Mouse (Mus musculus) lung, adult 2 months (tissue): Measurements from ENCODE around the gene Mpg. TPM values are rescaled to one million over a fixed set of nuclear protein-coding genes. Genes with fewer than 3 reads are reported as not detected.

Source experiments
- DNase-seq: peaks from one replicate; pipeline ENCODE4 v3.0.0; 2022
- H3K4me1 ChIP-seq: fragments of 200-500 bp; 2 replicates; pipeline ENCODE4 v1.6.1; 2011; ENCODE audit warnings: low read length; ENCODE audit not compliant: control insufficient read depth, insufficient read depth
- H3K4me3 ChIP-seq: fragments of 200-500 bp; replicated peaks from 2 replicates; pipeline ENCODE3; 2011; ENCODE audit warnings: low read depth, mild to moderate bottlenecking, control low read depth, low read length; ENCODE audit errors: extremely low read depth
- CTCF ChIP-seq: fragments of 200-500 bp; IDR thresholded peaks from 2 replicates; pipeline ENCODE4 v1.5.1; 2011; ENCODE audit warnings: mild to moderate bottlenecking, low read length, control low read depth; ENCODE audit not compliant: insufficient read depth
- POLR2A ChIP-seq: fragments of 200-500 bp; IDR thresholded peaks from 2 replicates; pipeline ENCODE4 v1.6.1; 2011; ENCODE audit warnings: low read depth, mild to moderate bottlenecking, control low read depth, low read length, borderline replicate concordance; ENCODE audit errors: extremely low read depth
- WGBS: fragments of 180-500 bp; shearing (Covaris S2); methylation state at CpG from one replicate; pipeline ENCODE4 v1.1.7; 2018; 5-methylcytosine and 5-hydroxymethylcytosine counted together
- polyA plus RNA-seq: library from polyadenylated mRNA; depleted of rRNA; stranded (reverse); fragments of >200 nt; gene quantifications from 2 replicates; pipeline ENCODE4 v1.2.3, GENCODE M21; 2012

The Mpg gene
- polyA plus RNA-seq, 1 experiment, result 12.4 TPM

DNA sequence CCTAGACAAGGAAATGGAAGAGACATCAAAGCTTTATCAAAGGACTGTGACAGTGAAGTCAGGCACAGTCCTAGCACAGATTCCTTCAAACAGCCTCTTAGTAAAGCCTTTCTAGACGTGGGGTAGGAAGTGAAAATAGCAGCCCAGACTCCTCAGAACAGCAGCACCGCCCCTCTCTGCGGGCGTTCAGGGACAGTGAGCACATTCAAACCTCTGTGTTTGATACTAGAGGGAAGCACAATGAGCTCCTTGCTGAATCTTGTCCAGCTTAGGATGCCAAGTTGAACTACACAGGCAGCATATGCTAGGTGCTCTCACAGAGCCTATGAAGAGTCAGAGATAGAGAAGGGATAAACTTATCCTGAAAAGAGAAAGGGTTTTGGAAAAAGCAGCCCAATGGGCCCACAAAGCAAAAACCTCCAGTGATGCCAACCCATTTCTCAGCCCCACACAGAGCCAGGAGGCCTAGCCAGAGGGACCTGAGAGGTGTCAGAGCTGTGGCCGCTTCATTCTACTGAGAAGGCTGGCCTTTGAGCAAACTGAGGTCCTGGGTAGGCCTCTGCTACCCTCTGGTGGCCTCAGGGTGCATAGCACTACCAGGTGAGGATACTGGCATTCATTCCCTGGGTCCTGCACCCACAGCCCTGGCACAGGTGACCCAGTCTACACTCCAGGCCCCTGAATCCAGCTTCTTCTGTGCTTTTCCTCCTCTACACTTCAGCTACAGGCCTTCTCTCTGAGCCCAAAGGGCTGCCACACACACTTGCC, 12.0 kb downstream of the Mpg start:
- Histone ChIP-seq H3K4me1 (no peaks in the 10 kb centered on the region; the same call in 1 of the 2 replicates), H3K4me3 (no peak overlapping the region)
- TF ChIP-seq CTCF (peak; percentile 99), POLR2A (no peak)
- WGBS, result 66% methylated on average over 5 of the region's 5 CpGs
- peak; percentile 80 for DNase-seq

DNA sequence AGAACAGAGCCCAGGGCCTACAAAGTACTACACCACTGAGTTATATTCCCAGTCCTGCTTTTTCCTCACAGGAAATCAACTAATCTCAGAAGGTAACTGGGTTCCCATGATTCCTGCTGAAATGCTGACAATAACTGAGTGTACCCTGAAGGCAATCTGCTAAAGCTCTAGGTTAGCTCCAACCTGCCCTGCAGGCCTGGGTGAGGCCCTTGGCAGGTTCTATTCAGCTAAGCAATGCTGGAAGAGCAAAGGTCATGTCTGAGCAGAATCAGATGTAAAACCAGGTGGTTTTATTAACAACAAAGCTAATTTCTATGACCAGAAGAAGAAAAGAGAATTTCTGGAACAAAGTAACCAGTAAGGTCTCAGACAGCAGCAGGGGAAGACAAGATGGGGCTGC, 15.1 kb downstream of the Mpg start:
- no peak for DNase-seq
- H3K4me1 ChIP-seq, result no peaks in the 10 kb centered on the region; the same call in 1 of the 2 replicates
- no peak for TF ChIP-seq CTCF
- TF ChIP-seq POLR2A, result no peak
- H3K4me3 ChIP-seq, result no peak overlapping the region

GRCm38 (mm10) chr11:32242209-32242608, 15.9 kb downstream of the Mpg start:
- H3K4me3 ChIP-seq, result no peak overlapping the region
- 82% methylated on average over 3 of the region's 3 CpGs for WGBS
- TF ChIP-seq POLR2A (no peak), CTCF (no peak)
- H3K4me1 ChIP-seq, result no peaks in the 10 kb centered on the region; the same call in 1 of the 2 replicates
- DNase-seq, result no peak

GRCm38 (mm10) chr11:32243205-32243955, 17.1 kb downstream of the Mpg start:
- Histone ChIP-seq H3K4me1 (no peaks in the 10 kb centered on the region; the same call in 1 of the 2 replicates), H3K4me3 (no peak overlapping the region)
- no peak for DNase-seq
- WGBS, result 59% methylated on average over 7 of the region's 7 CpGs
- TF ChIP-seq CTCF, result no peak
- TF ChIP-seq POLR2A, result no peak

- H3K4me1 ChIP-seq, result no peaks in the 10 kb centered on the region; the same call in 1 of the 2 replicates
- DNase-seq, result no peak
- TF ChIP-seq CTCF, result no peak
- no peak for TF ChIP-seq POLR2A
- 76% methylated on average over 3 of the region's 3 CpGs for WGBS
- no peak overlapping the region for H3K4me3 ChIP-seq
These were observed 17.8 kb downstream of the Mpg start for GRCm38 (mm10) chr11:32244064-32244463.

- Histone ChIP-seq H3K4me1 (no peaks in the 10 kb centered on the region; the same call in 1 of the 2 replicates), H3K4me3 (no peak overlapping the region)
- TF ChIP-seq POLR2A (no peak), CTCF (no peak)
- DNase-seq, result no peak
- 86% methylated on average over 1 of the region's 1 CpGs for WGBS
These were observed 18.3 kb downstream of the Mpg start for GRCm38 (mm10) chr11:32244617-32245016.

GRCm38 (mm10) chr11:32245614-32246013, 19.3 kb downstream of the Mpg start:
- H3K4me3 ChIP-seq, result no peak overlapping the region
- H3K4me1 ChIP-seq, result no peaks in the 10 kb centered on the region; the same call in 1 of the 2 replicates
- 92% methylated on average over 6 of the region's 6 CpGs for WGBS
- TF ChIP-seq POLR2A (no peak), CTCF (no peak)
- DNase-seq, result no peak

GRCm38 (mm10) chr11:32247068-32247467, 20.8 kb downstream of the Mpg start:
- H3K4me3 ChIP-seq, result no peak overlapping the region
- DNase-seq, result no peak
- no peaks in the 10 kb centered on the region; the same call in 1 of the 2 replicates for H3K4me1 ChIP-seq
- TF ChIP-seq CTCF, result no peak
- TF ChIP-seq POLR2A, result no peak

DNA sequence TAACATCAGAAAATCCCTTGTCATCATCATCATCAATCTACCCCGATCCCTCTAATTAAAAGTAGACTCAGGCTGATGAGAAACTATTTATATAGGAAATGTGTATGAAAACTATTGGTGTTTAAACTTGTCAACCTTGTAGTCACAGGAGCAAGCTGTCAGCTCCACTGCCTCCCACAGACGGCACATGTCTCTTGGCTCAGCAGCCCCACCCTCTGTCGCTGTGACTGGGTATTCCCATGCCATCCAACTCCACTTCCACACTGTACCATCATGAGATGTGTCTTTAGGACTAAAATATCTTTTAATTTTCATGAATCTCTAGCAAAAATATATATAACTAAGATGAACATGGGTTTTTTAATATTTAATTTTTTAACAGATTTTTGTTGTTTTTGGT, 22.0 kb downstream of the Mpg start:
- DNase-seq, result no peak
- 78% methylated on average over 3 of the region's 3 CpGs for WGBS
- H3K4me1 ChIP-seq, result no peaks in the 10 kb centered on the region; the same call in 1 of the 2 replicates
- TF ChIP-seq POLR2A, result no peak
- no peak for TF ChIP-seq CTCF
- no peak overlapping the region for H3K4me3 ChIP-seq

DNA sequence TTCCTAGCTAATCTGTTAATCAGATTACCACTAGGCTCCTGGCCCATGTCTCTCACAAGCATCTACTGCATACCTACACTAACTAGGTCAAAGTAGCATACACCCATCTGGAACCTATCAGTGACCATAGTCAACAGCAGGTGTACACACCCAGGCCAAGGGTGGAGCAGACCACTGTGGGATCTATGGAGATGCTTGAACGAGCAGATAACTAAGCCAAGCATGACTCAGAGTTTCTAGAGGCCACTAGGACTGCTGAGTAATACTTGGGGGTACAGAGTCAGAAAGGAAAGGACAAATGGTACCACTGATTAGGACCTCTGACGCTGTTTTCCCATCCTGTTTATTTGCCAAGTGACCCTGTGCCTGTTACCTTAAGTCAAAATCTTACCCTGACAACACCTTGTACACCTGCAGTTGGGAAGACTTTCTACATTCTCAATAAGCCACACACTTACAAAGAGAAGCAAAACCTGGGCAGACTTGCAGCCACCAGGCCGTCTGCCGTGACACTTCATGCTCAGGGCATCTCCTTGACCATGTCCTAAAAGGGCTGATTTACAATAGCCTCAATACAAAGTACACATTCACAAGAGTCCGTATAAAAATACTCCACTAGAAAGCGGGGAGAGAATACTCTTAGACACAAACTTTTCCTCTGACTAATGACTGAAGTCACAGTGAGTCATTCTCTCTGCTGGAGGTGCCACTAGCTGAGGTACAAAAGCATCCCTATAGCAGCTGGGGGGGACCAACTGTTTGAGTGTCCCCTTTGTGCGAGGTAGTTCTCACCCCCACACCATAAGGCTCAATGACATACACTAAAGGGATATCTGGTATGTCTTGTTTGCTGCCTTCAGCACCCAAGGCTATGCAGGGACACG, 24.8 kb downstream of the Mpg start:
- no peak for DNase-seq
- no peak for TF ChIP-seq POLR2A
- TF ChIP-seq CTCF, result no peak
- H3K4me1 ChIP-seq, result no peaks in the 10 kb centered on the region
- WGBS, result 81% methylated on average over 8 of the region's 8 CpGs
- no peak overlapping the region for H3K4me3 ChIP-seq
